Mouse (Mus musculus) urinary bladder, postnatal 25 days (tissue): ENCODE measurements around the gene Cd164l2.
A peak's percentile ranks its signal among the peaks of the same experiment; 100 is the strongest.

Source experiments
- DNase-seq: peaks from one replicate; pipeline ENCODE4 v3.0.0; 2022; ENCODE audit warnings: low spot score

Cd164l2 gene

DNA sequence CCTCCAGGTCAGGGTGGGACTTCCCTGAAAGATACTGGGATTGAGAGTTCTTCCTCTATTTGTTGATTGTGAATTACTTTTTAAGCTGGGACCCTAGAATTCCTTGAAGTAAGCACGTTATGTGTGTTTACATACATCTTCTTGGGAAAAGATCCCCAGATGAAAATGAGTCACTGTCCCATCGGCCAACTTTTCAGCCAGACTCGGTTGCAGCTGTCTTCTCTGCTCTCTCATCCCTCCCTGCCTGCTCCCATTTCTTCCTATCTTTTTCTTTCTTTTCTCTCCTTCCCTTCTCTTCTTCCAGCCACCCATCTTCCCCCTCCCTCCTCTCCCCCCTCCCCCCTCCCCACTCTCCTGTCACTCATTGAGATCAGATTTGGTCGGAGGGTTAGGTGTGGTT lies 16.9 kb upstream of the Cd164l2 start:
- DNase-seq: no peak

DNA sequence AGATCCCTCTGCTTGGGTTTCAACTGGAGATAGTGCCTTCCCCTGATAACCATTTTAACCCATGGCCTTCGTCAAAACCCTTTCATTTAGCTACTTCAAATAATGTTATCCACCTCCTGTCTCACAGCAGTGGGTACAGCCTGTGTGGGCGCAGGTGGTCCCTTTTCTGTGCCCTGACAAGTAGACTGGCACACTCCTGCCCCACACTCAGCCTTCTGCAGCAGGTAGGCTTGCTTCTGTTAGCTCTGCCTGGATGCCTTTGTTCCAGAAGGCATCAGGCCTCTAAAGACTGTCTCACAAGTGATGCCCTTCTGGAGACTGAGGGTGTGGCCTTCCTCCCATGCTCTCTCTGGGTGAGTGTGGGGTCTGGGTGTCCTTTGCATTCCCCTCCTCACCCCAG lies 15.8 kb upstream of the Cd164l2 start:
- no peak for DNase-seq

DNA sequence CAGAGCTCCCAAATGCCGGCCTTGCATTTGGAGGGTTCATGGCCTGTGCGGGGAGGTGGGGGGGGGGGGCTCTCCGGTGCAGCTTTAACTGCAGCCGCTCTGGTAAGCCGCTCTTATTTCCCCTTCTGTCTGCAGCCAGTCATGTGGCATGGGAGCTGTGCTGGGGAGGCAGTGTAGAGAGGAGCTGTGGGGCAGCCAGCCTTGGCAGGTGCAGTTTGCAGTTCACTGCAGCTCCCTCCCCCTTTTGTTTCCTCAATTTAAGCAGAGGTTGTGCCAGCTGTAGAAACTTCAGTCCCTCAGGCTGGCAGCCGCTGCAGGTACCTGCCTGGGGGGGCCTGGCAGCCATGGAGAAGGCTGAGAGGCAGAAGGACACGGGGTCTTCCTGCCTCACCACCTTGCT lies 15.1 kb upstream of the Cd164l2 start:
- no peak for DNase-seq

DNA sequence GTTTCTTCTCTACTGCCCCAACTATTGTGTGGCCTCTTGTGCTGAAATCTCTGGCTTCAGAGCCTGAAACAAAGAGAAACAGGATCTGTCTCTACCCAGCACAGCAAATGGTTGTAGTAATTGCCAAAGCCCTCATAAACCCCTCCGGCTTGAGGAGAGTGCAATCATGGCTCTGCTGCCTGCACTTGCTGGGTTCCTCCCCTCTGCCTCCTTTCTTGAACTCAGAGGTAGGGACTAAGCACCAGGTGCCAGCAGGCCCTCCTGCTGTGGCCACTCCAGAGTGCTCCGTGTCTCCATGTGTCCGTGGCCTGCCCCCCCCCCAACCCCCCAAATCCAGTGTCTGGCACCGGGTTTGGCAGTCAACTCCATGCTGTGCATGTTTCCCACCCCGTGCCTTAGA lies 14.6 kb upstream of the Cd164l2 start:
- no peak for DNase-seq

DNA sequence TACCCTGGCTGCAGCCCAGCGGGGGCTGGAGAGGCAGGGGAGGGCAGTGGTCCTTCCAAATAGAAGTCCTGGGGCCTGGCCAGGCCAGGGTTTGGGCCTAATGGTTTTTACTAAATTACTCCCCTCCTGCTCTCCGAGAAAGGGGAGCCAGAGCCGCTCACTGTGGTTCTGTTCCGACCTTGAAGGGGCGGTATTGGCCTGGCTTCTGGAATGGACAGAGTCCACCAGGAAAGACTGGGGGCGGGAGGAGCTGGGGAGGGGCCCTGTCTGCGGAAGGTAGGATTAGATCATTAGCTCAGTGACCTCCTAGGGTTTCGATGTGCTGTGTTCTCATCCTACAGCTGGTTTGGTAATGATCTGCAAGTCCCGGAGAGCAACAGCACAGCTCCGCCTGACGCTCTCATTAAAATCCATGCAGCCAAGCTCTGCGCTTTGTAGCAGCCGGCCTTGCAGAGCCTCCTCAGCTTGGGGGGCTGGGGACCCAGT lies 14.1 kb upstream of the Cd164l2 start:
- no peak for DNase-seq

DNA sequence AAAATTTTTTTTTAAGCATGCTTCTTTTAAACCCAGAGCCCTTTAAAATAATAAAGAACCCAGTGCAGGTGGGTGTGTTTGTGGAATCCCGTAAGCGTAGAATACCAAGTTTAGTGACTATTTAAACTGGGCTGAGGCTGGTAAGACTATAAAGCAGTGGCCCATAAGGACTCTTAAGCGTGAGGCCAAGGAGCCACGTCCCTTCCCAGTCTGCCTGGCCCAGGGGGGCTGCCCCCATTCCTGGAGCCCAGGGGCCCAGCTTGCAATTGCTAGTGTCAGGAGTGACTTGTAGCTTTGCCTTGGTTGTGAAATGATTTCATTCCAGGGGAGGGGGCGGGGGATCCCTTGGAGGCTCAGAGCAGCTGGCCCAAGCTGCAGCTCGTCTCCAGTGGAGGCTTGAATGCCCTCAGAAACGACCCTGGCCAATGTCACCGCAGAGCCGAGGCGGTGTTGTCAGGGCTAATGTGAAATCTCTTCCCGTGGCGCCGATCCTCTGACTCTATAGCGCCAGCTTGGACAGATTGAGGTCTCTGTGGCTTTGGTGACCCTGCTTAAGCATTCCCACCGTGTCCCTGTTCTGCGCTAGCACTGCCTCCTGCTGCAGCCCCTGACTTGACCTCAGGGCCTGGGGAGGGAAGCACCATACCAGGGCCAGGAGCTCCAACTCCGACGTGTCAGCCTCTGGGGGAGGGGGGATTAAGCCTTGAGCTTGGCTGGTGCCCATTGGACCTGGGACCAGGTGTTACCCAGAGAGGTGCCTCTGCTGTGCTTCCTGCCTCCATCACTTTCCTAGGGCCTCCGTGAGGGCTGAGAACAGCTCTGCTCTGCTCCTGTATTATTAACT lies 13.4 kb upstream of the Cd164l2 start:
- DNase-seq: no peak

DNA sequence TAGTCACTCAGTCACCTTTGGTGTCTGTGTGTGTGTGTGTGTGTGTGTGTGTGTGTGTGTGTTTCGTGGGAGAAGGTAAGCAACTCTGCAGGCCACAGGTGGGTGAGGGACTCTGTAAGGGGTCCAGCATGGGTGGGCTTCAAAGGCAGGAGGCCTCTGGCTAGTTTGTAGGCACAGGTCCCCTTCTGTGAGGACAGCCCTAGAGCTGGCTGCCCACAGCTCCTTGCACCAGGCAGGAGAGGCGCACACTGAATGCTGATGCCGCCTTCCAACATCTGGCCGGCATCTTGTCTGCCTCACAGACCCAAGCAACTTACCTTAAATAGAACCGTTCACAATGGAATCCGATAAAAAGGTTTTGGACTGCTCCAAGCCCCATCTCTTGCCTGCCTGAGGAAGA lies 12.2 kb upstream of the Cd164l2 start:
- DNase-seq: no peak

DNA sequence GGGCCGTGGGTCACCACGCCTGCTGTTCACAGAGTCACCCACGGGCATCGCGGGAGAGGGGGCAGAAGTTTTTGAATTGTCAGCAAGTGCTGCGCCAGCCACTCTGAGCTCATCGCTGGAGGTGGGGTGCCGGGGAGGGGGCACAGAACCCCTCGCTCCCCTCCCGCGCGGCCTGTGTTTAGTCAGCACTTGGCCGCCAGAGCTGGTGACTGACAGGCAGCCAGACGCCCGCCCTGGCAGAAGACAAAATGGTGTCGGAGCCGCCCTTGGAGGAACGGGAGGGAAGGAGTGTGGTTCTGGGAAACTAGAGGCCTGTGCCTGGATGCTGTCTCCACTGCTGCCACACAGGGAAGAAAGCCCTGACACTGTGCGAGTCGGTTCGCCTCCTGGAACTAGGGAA lies 11.6 kb upstream of the Cd164l2 start:
- DNase-seq: no peak

DNA sequence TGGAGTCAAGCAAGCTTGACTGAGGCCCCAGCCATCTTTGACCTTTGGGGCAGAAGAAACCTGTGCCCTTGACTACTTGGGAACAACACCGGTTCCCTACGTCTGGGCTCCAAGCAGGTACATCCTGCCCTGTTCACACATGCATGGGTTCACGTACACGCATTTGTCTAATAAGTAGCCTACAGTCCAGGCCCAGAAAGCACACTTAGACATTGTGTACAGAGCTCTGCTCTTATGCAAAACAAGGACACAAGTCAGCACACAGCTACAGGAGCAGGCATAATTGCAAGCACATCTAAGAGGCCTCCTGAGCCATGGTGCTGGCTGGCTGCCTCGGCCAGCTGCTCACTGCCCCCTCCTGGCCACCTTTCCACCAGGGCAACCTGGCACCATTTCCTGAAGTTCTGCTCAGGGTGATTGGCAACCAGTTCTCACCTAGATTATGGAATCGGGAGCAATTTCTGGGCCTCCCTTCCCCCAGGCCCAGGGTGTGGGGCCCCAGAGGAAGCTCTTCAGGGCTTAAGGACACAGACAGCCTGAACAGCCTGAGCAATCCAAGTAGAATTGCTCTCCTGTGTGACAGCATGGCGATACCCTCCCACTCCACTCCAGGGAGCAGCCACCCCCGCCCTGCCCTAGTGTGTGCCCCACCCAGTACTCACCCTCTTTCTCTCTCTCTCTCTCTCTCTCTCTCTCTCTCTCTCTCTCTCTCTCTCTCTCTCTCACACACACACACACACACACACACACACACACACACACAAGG lies 10.7 kb upstream of the Cd164l2 start:
- DNase-seq: peak; percentile 61

DNA sequence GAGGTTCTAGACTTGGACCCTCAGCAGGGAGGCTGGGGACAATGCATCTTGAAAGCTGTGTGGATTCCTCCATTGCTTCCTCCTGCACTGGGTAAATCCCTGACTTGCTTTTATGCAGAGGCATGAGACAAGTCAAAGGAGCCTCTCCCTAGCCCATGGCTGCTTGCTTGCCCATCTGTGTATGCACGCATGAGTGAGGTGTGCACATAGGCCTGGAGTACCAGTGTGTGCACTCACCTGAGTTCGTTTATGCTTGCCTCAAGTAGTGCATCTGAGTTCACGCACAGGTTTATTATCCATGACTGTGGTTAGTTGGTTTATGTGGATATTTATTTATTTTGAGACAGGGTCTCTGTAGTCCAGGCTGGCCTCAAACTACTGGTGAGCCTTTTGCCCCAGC lies 9.7 kb upstream of the Cd164l2 start:
- no peak for DNase-seq

DNA sequence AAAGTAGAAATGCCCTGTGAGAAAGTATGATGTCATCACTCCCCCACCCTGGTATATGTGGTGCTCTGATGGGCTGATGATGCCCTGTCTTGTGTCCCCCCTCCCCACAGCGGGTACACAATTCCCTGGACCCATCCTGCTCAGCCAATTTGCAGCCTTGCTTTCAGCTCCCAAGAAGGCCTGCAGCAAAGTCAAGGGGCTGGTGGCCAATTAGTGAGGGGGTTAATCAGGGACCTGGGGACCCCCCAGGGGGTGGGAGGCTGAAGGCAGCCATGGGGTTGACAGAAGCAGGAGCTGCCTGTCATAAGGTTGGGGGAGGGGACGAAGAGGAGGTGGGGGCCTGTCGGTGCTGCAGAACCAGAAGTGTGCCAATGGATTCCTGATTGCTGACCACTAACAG lies 8.3 kb upstream of the Cd164l2 start:
- DNase-seq: no peak

DNA sequence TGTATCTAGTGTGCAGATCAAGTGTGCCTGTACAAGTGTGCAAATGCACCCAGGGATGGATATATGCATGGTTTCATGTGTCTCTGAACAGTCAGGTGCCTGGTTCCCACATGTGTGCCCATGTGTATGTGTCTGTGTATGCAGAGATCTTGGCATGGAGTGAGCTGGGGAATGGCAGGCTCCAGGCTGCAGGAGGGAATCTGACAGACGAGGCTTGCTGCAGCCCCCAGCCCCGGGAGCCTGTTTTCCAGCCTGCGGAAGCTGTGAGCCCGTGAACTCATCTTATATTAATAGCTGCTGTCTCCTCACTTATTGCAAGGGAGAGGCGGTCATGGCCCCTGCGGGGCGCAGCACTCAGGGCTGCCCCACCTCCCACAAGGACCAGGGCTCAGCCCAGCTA lies 7.6 kb upstream of the Cd164l2 start:
- DNase-seq: no peak

DNA sequence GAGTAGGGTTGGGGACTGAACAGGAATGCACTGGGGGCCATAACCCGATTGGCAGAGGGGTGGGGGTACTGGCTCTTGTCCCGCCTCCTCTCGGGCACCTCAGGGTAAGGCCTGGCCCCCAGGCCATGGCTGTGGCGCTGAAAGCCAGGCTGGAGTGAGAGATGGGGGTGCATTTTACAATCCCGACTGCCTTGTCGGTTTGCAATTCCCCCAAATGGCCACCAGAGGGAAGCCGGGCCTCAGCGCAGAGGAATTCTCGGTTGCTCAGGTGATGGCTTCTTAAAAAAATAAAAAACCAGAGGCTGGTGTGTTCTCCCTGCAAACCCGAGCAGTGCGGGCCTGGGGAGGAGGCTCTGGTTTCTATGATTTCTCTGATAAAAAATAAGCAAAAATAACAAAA lies 2.6 kb upstream of the Cd164l2 start:
- no peak for DNase-seq

DNA sequence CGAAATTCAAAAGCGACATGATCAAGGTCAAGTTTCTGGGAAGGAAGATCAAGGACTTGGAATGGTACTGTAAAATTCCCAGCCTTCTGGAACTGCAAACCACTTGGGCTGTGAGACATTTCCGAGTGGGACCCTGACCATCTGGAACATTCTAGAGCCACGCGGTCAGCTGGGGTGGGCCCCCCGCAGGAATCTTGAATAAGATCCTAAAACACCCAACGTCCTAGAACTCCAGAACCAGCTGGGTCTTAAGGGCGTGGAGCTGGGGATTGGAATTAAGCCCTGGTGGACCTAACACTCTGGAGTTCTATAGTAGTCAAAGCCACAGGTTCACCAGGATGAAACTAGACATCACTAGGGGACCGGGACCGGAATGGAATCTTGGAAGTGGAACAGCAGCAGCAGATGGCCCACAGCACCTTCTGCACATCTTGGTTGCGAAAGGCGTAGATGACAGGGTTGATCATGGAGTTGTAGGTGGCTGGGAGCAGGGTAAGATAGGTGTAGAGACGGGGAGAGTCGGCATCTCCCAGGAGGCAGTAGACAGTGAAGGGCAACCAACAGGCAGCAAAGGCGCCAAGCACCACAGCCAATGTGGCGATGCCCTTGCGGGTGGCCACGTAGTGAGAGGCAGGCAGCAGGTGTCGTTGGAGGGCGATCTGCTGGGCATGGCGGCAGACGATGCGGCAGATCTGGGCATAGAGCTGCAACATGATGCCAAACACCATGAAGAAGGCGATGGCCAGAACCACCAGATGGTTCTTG lies 1.7 kb upstream of the Cd164l2 start:
- no peak for DNase-seq

DNA sequence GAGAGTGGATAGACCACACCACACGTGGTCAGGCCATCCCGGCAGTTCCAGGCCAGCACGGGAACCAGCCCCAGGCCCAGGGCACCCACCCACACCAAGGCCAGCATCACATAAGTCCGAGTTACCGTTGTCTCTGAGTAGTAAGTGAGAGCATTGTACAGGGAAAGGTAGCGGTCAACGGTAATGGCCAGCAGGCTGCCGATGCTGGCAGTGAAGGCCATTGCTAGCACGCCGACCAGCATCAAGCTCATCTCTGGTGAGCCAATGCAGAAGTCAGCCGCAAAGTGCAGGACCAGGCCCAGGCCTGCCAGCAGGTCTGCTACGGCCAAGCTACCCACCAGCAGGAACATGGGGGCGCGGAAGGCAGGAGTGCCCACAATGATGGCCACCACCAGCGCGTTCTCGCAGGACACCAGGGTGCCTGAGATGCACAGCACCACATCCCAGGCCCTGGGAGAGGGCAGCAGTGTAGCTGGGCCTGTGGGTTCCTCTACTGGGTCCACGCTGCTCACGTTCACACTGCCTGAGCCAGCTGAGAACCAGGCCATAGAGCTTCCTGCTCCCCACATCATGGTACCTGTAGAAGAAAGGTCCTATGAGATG lies 1.0 kb upstream of the Cd164l2 start:
- no peak for DNase-seq

DNA sequence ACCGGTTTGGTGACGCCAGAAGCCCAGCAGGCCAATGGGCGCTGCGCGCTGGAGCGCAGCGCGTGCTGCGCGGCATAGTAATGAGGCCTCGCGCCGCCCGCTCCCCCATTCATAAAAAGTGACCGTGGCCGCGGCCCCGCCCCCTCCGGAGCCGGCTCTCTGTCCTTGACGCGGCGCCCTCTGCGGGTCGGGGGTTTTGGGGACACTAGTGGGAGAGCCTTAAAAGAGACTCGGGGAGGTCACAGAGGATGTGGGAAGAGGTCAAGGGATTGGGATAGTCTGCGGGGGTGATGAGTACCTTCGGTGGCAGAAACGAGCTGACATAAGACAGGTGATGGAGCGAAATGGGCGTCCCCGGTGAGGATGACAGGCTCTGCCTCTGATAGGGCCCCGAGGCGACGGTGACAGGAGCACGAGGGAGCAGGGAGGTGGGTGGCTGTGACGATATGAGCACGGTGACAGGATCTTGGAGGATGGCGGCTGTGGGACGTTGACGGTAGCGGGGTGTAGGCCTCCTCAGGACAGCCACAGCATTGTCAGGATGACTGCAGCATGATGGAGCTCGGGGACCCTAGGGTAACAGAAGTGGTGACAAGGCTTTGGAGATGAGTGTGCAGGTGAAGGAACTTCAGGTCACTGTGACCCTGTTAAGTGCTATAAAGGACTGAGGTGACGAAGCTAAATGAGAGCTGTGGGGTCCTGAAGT lies 784 bp downstream of the Cd164l2 start:
- DNase-seq: peak; percentile 65

DNA sequence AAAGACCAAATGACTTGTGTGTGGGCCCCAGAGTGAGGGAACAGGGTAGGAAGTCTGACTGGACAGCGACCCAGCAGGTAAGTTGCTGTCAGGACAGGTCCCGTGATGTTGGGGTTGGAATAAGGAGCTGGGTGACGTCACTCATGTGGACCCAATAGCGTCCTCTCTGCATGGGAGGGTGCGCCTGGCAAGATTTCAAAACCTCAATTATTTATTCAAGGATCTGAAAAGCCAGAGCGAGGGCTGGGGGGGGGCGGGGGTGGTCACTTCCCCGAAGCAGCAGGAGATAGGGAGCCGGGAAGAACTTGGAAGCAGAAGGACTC lies 1.3 kb downstream of the Cd164l2 start:
- no peak for DNase-seq

DNA sequence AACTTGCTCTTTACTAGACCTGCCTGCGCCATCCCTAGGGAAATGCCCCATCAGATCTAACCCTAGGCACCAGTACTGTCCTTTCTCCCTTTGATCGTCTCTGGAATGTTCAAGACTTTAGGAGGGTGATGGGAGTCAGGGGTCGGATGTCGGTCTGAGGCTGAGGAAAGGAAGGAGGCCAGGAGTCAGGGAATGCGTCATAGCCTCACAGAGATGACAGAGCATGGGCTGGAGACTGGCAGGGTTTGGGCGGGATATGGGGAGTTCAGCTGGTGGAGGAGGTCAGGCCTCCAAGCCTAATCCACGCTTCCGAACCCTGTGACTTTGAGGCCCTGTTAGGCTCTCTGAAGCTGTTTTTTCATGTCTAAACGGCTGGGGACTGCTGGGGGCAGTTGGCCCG lies 1.7 kb downstream of the Cd164l2 start:
- DNase-seq: no peak

DNA sequence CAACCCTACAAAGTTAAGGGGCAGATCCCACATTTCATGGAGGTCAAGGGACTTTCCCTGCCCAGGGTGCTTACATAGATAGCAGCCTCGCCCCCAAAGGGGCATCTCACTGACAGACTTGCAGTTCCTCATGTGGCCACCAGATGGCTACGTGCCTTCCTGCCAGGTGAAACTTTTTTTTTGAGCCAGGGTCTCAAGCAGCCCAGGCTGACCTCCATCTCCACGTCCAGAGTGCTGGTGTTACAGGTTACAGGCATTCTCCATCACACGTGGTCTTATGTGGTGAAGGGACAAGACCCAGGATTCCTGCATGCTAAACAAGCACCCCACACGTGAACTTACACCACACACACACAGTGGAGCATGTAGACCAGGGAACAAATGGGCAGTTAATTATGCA lies 5.7 kb downstream of the Cd164l2 start:
- DNase-seq: peak; percentile 52

DNA sequence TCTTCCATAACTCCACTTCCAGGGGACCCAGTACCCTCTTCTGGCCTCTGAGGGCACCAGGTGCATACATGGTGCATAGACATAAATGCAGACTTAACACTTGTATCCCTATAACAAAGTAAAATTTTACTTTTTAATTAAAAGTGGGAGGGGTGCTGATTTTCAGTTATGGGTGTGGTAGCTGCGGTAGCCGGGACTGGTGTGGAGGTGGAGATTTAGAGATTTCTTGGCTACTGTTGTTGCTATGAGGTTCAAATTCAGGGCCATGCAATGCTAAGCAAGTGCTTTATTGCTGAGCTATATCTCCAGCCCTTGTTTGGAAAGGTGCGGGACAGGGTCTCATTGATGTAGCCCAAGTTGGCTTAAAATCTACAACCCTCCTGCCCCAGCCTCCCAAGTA lies 6.8 kb downstream of the Cd164l2 start:
- no peak for DNase-seq

DNA sequence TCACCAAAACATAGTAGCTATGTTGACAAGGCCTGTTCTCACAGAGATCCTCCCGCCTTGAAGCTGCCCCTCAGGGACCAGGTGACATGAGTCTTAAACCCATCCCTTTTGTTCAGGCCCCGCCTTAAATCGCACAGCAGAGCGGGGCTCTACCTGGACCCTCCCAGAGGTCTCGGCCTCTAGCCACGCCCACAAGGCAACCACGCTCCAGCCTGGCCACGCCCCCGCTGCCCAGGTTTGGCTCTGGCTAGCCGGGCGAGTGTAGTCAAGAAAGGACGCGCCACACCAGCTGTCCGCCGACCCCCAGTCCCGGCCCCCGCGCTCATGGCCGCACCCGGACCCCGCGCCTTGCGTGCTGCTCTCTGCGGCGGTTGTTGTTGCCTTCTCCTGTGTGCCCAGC lies 8.7 kb downstream of the Cd164l2 start:
- DNase-seq: no peak

DNA sequence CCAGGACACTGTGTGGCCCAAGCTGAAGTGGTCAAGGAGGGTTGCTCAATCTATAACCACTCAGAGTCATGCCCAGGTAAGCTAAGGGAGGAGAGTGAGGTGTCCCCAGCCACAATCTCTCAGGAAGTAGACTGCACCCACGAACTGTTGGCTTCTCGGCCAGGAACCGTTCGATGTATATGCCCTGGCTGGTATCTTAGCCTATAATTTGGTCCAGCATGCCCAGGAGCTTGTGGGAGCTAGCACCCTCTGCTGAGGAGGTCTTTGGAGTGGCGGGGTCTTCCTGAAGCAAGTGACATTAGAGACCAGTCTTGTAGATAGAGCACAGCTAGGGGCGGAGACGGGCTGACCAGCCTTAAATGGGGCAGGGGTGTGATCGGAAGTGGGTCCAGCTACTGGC lies 9.8 kb downstream of the Cd164l2 start:
- DNase-seq: no peak
